Mouse (Mus musculus): ENCODE data around the gene Akap14. TPM values are rescaled to one million over a fixed set of nuclear protein-coding genes. Genes with fewer than 3 reads are reported as not detected.
A peak's percentile ranks its signal among the peaks of the same experiment; 100 is the strongest.

Gene Akap14
- total and polyA plus RNA-seq, 3 experiments: 0.08 TPM; not detected in 2

- Histone ChIP-seq H3K4me3 (ENCODE audit: control insufficient read depth in 1 of 2, insufficient read depth in 1 of 2, low read depth in 2 of 2, low read length in 2 of 2) (no peak overlapping the region), H3K4me1 (ENCODE audit: control insufficient read depth in 1 of 2, insufficient read depth in 2 of 2, low read length in 2 of 2) (no peaks in the 10 kb centered on the region), H3K9me3 (replicated peaks; ENCODE audit: insufficient read depth, low read length) (no peaks in the 10 kb centered on the region), H3K27me3 (ENCODE audit: control insufficient read depth in 1 of 2, insufficient read depth in 2 of 2, low read length in 2 of 2) (peaks cover 0 to 2% of the 10 kb centered on the region in 2 experiments; a peak in 1 of 4 replicates), H3K79me2 (ENCODE audit: control insufficient read depth, insufficient read depth, low read length, poor library complexity) (no peaks in the 10 kb centered on the region), H3K9ac (ENCODE audit: control insufficient read depth, low read depth, low read length, poor library complexity, severe bottlenecking) (no peak overlapping the region), H3K27ac (ENCODE audit: control insufficient read depth, low read depth, low read length) (no peak overlapping the region), H3K36me3 (ENCODE audit: control insufficient read depth in 1 of 2, insufficient read depth in 2 of 2, low read length in 2 of 2) (no peaks in the 10 kb centered on the region)
- DNase-seq (ENCODE audit: low read depth, low spot score): no peak
- TF ChIP-seq HCFC1 (IDR thresholded peaks at IDR 0.05; ENCODE audit: low read depth, low read length) (no peak), SIN3A (IDR thresholded peaks at IDR 0.05; ENCODE audit: low read length) (no peak), CHD2 (IDR thresholded peaks at IDR 0.05; ENCODE audit: low read length) (no peak), USF2 (IDR thresholded peaks at IDR 0.05; ENCODE audit: borderline replicate concordance in 1 of 2, insufficient read depth in 1 of 2, low read depth in 1 of 2, low read length in 2 of 2) (no peak)
Measured at GRCm38 (mm10) chrX:37117085-37117484, 51.6 kb downstream of the Akap14 start.

DNA sequence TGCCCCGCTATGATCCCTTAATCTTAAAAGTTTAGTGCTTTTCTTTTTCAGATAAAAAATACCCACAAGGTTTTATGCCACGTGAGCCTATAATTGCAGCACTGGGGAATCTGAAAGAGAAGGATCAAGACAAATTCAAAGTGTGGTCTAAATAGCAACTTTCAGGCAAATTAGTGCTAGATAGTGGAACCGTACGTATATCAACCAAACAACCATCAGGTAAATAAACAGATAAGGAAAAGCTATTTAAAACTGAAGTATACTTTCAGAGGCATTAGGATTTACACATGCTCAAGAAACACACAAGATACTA lies 57.8 kb downstream of the Akap14 start:
- Histone ChIP-seq H3K4me3 (ENCODE audit: control insufficient read depth in 1 of 2, insufficient read depth in 1 of 2, low read depth in 2 of 2, low read length in 2 of 2) (peak overlapping the region; percentile 42 to 43; a peak in 3 of 4 replicates), H3K27ac (ENCODE audit: control insufficient read depth, low read depth, low read length) (peak overlapping the region; percentile 40; the same call in 1 of the 2 replicates), H3K36me3 (ENCODE audit: control insufficient read depth in 1 of 2, insufficient read depth in 2 of 2, low read length in 2 of 2) (peaks cover 4 to 19% of the 10 kb centered on the region in 2 experiments), H3K4me1 (ENCODE audit: control insufficient read depth in 1 of 2, insufficient read depth in 2 of 2, low read length in 2 of 2) (peaks cover 0 to 2% of the 10 kb centered on the region in 2 experiments; a peak in 2 of 4 replicates), H3K27me3 (ENCODE audit: control insufficient read depth in 1 of 2, insufficient read depth in 2 of 2, low read length in 2 of 2) (no peaks in the 10 kb centered on the region), H3K79me2 (ENCODE audit: control insufficient read depth, insufficient read depth, low read length, poor library complexity) (peaks cover 11% of the 10 kb centered on the region), H3K9me3 (replicated peaks; ENCODE audit: insufficient read depth, low read length) (no peaks in the 10 kb centered on the region), H3K9ac (ENCODE audit: control insufficient read depth, low read depth, low read length, poor library complexity, severe bottlenecking) (peak overlapping the region; percentile 50)
- DNase-seq (ENCODE audit: low read depth, low spot score): peak; percentile 53
- TF ChIP-seq UBTF (IDR thresholded peaks at IDR 0.05; ENCODE audit: borderline replicate concordance, insufficient read depth, low read depth, low read length): no peak
- no peak for TF ChIP-seq SMC3 (IDR thresholded peaks at IDR 0.05; ENCODE audit: low read depth, low read length)
- TF ChIP-seq ZMIZ1 (IDR thresholded peaks at IDR 0.05; ENCODE audit: low read depth, low read length): peak; percentile 99
- no peak for TF ChIP-seq POLR2AphosphoS2 (IDR thresholded peaks at IDR 0.05; ENCODE audit: low read length)
- no peak; the same call in 1 of the 2 replicates for TF ChIP-seq BHLHE40 (IDR thresholded peaks at IDR 0.05; ENCODE audit: borderline replicate concordance, low read depth, low read length)
- TF ChIP-seq TAL1 (IDR thresholded peaks at IDR 0.05; ENCODE audit: low read length): no peak
- no peak for TF ChIP-seq MXI1 (IDR thresholded peaks at IDR 0.05; ENCODE audit: low read depth, low read length)
- no peak for TF ChIP-seq GABPA (IDR thresholded peaks at IDR 0.05; ENCODE audit: low read depth, low read length)
- no peak for TF ChIP-seq ZC3H11A (IDR thresholded peaks at IDR 0.05; ENCODE audit: low read depth, low read length)
- TF ChIP-seq NELFE (IDR thresholded peaks at IDR 0.05; ENCODE audit: low read depth, low read length): peak; percentile 19; the same call in 1 of the 2 replicates
- TF ChIP-seq KAT2A (conservative IDR thresholded peaks at IDR 0.05; ENCODE audit: low read depth, low read length): no peak
- TF ChIP-seq USF2 (IDR thresholded peaks at IDR 0.05; ENCODE audit: borderline replicate concordance in 1 of 2, insufficient read depth in 1 of 2, low read depth in 1 of 2, low read length in 2 of 2): no peak
- TF ChIP-seq GATA1 (IDR thresholded peaks at IDR 0.05; ENCODE audit: low read depth, low read length): no peak
- TF ChIP-seq NRF1 (IDR thresholded peaks at IDR 0.05; ENCODE audit: insufficient read depth, low read depth, low read length, poor library complexity, severe bottlenecking): no peak
- peak in 1 of 2 experiments; percentile 34; a peak in 1 of 4 replicates for TF ChIP-seq POLR2A (IDR thresholded peaks at IDR 0.05; ENCODE audit: control insufficient read depth in 1 of 2, insufficient read depth in 1 of 2, low read depth in 1 of 2, low read length in 2 of 2, poor library complexity in 1 of 2)
- TF ChIP-seq TBP (IDR thresholded peaks at IDR 0.05; ENCODE audit: low read depth, low read length): no peak
- TF ChIP-seq ELF1 (IDR thresholded peaks at IDR 0.05; ENCODE audit: low read depth, low read length): no peak
- TF ChIP-seq JUND (IDR thresholded peaks at IDR 0.05; ENCODE audit: low read depth, low read length): no peak
- no peak for TF ChIP-seq RAD21 (IDR thresholded peaks at IDR 0.05; ENCODE audit: low read depth, low read length)
- no peak for TF ChIP-seq ZKSCAN1 (IDR thresholded peaks at IDR 0.05; ENCODE audit: low read depth, low read length)
- no peak for TF ChIP-seq E2F4 (IDR thresholded peaks at IDR 0.05; ENCODE audit: borderline replicate concordance, low read depth, low read length)
- TF ChIP-seq MEF2A (IDR thresholded peaks at IDR 0.05; ENCODE audit: extremely low read depth, insufficient replicate concordance, low read depth, low read length, poor library complexity, severe bottlenecking): no peak
- TF ChIP-seq CTCF (IDR thresholded peaks at IDR 0.05 in 2 of 3, conservative IDR thresholded peaks at IDR 0.05 in 1 of 3; ENCODE audit: control insufficient read depth in 1 of 3, insufficient read depth in 1 of 3, low read depth in 2 of 3, low read length in 3 of 3, poor library complexity in 1 of 3, severe bottlenecking in 1 of 3): no peak
- TF ChIP-seq MAFK (IDR thresholded peaks at IDR 0.05; ENCODE audit: borderline replicate concordance, low read depth, low read length): no peak
- no peak for TF ChIP-seq CHD2 (IDR thresholded peaks at IDR 0.05; ENCODE audit: low read length)
- TF ChIP-seq MYC (IDR thresholded peaks at IDR 0.05; ENCODE audit: low read depth, low read length): no peak
- TF ChIP-seq MAZ (IDR thresholded peaks at IDR 0.05; ENCODE audit: low read depth, low read length): no peak
- TF ChIP-seq ETS1 (IDR thresholded peaks at IDR 0.05; ENCODE audit: low read depth, low read length): 0 out of 2 replicates have a peak, but pooled peaks have one; percentile 45
- no peak for TF ChIP-seq TCF12 (IDR thresholded peaks at IDR 0.05; ENCODE audit: low read depth, low read length)
- no peak for TF ChIP-seq HCFC1 (IDR thresholded peaks at IDR 0.05; ENCODE audit: low read depth, low read length)

Data from MEL (cell line).